Comparison of ENCODE assay signal across 13 mouse cellular contexts in genomic region chr11:76081048-76081640, GRCm38 (mm10). TPM values are rescaled to one million over a fixed set of nuclear protein-coding genes. Genes with fewer than 3 reads are reported as not detected.
DNase-seq lines count a peak whose midpoint lies in the region; ATAC-seq and TF ChIP-seq lines count a peak whose summit lies in the region.
"Had no signal": no experiment of that assay in that cellular context is flagged by ENCODE, and none has a peak within 500 bp of the region (broad histone marks: within the 10 kb centered on the region; RNA-seq: fewer than 3 reads in every experiment).

No protein-coding gene starts in this region.

- peak; percentile 97 for TF ChIP-seq EP300 in heart, adult 2 months (IDR thresholded peaks at IDR 0.05; ENCODE audit: insufficient read depth, low read depth, low read length)

- TF ChIP-seq CTCF in heart, adult 2 months (IDR thresholded peaks at IDR 0.05), result no peak

- peaks cover 12% of the 10 kb centered on the region for H3K4me1 ChIP-seq in heart, adult 2 months (ENCODE audit: control insufficient read depth, insufficient read depth, low read length)
- 0 out of 2 replicates have a peak, but pooled peaks cover 3% of the 10 kb centered on the region for H3K4me1 ChIP-seq in heart, embryonic 10.5 days
- H3K4me1 ChIP-seq in embryonic facial prominence, embryonic 10.5 days, result peaks cover 17% of the 10 kb centered on the region
- H3K4me1 ChIP-seq in intestine, embryonic 15.5 days (replicated peaks), result no peaks in the 10 kb centered on the region

- H3K36me3 ChIP-seq in heart, adult 2 months (ENCODE audit: control insufficient read depth, insufficient read depth, low read length), result no peaks in the 10 kb centered on the region
- peaks cover 40% of the 10 kb centered on the region for H3K36me3 ChIP-seq in heart, embryonic 10.5 days
- H3K36me3 ChIP-seq in embryonic facial prominence, embryonic 10.5 days (replicated peaks), result peaks cover 45% of the 10 kb centered on the region
- H3K36me3 ChIP-seq in intestine, embryonic 15.5 days, result 0 out of 2 replicates have a peak, but pooled peaks cover 2% of the 10 kb centered on the region

- TF ChIP-seq POLR2A in heart, adult 2 months (IDR thresholded peaks at IDR 0.05; ENCODE audit: insufficient read depth, low read depth, low read length), result peak; percentile 19; the same call in 1 of the 2 replicates

- H3K79me2 ChIP-seq in heart, adult 2 months (replicated peaks; ENCODE audit: control insufficient read depth, insufficient read depth, low read length), result no peaks in the 10 kb centered on the region

- H3K9ac ChIP-seq in heart, adult 2 months (ENCODE audit: low read depth, low read length), result no peak overlapping the region
- H3K9ac ChIP-seq in intestine, embryonic 15.5 days, result no peak overlapping the region

- WGBS in heart, adult 2 months, result 63% methylated on average over 6 of the region's 6 CpGs
- WGBS in heart, embryonic 10.5 days, result 82% methylated on average over 6 of the region's 6 CpGs
- 84% methylated on average over 6 of the region's 6 CpGs for WGBS in embryonic facial prominence, embryonic 10.5 days
- 78% methylated on average over 6 of the region's 6 CpGs for WGBS in intestine, embryonic 15.5 days

- no peak overlapping the region for H3K4me3 ChIP-seq in heart, adult 2 months
- no peak overlapping the region for H3K4me3 ChIP-seq in heart, embryonic 10.5 days
- no peak overlapping the region for H3K4me3 ChIP-seq in embryonic facial prominence, embryonic 10.5 days
- no peak overlapping the region for H3K4me3 ChIP-seq in intestine, embryonic 15.5 days (replicated peaks)

- H3K27me3 ChIP-seq in heart, adult 2 months (ENCODE audit: control insufficient read depth, insufficient read depth, low read length), result no peaks in the 10 kb centered on the region
- H3K27me3 ChIP-seq in heart, embryonic 10.5 days (ENCODE audit: insufficient read depth, poor library complexity, severe bottlenecking), result no peaks in the 10 kb centered on the region
- H3K27me3 ChIP-seq in embryonic facial prominence, embryonic 10.5 days (replicated peaks; ENCODE audit: low read depth, poor library complexity, severe bottlenecking), result no peaks in the 10 kb centered on the region
- no peaks in the 10 kb centered on the region for H3K27me3 ChIP-seq in intestine, embryonic 15.5 days (replicated peaks)
- H3K27me3 ChIP-seq: Patski had no signal

- no peaks in the 10 kb centered on the region for H3K9me3 ChIP-seq in heart, embryonic 10.5 days
- no peaks in the 10 kb centered on the region for H3K9me3 ChIP-seq in embryonic facial prominence, embryonic 10.5 days
- no peaks in the 10 kb centered on the region for H3K9me3 ChIP-seq in intestine, embryonic 15.5 days

- DNase-seq in heart, adult 2 months, result peak; percentile 49 to 65
- no peak for DNase-seq in heart, embryonic 10.5 days (ENCODE audit: low spot score)
- no peak for DNase-seq in embryonic facial prominence, embryonic 10.5 days (ENCODE audit: low spot score)
- peak; percentile 71 for DNase-seq in kidney, postnatal 14 days
- DNase-seq in left cerebral cortex, postnatal 36 days (ENCODE audit: low spot score in 2 of 2), result no peak
- no peak for DNase-seq in frontal cortex, postnatal 14 days (ENCODE audit: low spot score in 2 of 2)
- DNase-seq in cerebellum, adult 18-20 months, result no peak
- DNase-seq: cerebellum, postnatal 36 days; left cerebral cortex, postnatal 4 days; thymus, adult 2 months had no signal

- ATAC-seq in intestine, embryonic 15.5 days, result no peak
- ATAC-seq: Patski had no signal

- intact Hi-C loops in heart, adult 2 months (cut with DNase I), result loop anchor here (2.0 to 10.0 kb wide), 3 partner anchors 18 to 324 kb away; partner anchors contain the start of genes Dbil5, Gemin4 and Timm22
- intact Hi-C loops in left cerebral cortex, postnatal 36 days (cut with DNase I), result no loop called here

- peak overlapping the region; percentile 80 for H3K27ac ChIP-seq in heart, adult 2 months
- H3K27ac ChIP-seq in heart, embryonic 10.5 days, result no peak overlapping the region
- H3K27ac ChIP-seq in embryonic facial prominence, embryonic 10.5 days (replicated peaks), result peak overlapping the region; percentile 4; the same call in 1 of the 2 replicates
- H3K27ac ChIP-seq in intestine, embryonic 15.5 days, result 0 out of 2 replicates have a peak overlapping the region, but pooled peaks have one; percentile 42
- H3K27ac ChIP-seq: macrophage had no signal

- H3K4me2 ChIP-seq in intestine, embryonic 15.5 days (replicated peaks), result no peak overlapping the region

RNA-seq across cellular contexts. Expression of gene Rflnb, which starts 53.6 kb away (rescaled TPM):
- 10 to 100 TPM; 30.7 to 36.7 TPM for total RNA-seq in heart, adult 2 months (2021)
- 18.5 and 34.4 TPM in 2 replicates for polyA plus RNA-seq in heart, adult 2 months (2012; rRNA removed)
- 8.4 and 13.3 TPM in 2 replicates for polyA plus RNA-seq in heart, embryonic 10.5 days (2016; fragmentation: Nextera tagmentation; extraction: Ambion mirVana)
- 24.6 and 29.7 TPM in 2 replicates for polyA plus RNA-seq in embryonic facial prominence, embryonic 10.5 days (2016; fragmentation: Nextera tagmentation; extraction: Ambion mirVana)
- 51.8 and 52.0 TPM in 2 replicates for polyA plus RNA-seq in intestine, embryonic 15.5 days (2015; fragmentation: Nextera tagmentation; extraction: Ambion mirVana)
- 1 to 10 TPM; 8.1 to 9.2 TPM for total RNA-seq in left cerebral cortex, postnatal 36 days (2021)

Comparison
In these comparisons a context has a peak if more than half of its experiments do, and no peak if none do; other contexts are left out.
1. DNase-seq: peak in heart, adult 2 months (2 of 2) and kidney, postnatal 14 days (single experiment); none in heart, embryonic 10.5 days (single experiment), embryonic facial prominence, embryonic 10.5 days (single experiment), left cerebral cortex, postnatal 36 days (0 of 2), frontal cortex, postnatal 14 days (0 of 2) and cerebellum, adult 18-20 months (0 of 2).